24 mouse cellular contexts compared by ENCODE assay signal in genomic region chr3:25450471-25450870, GRCm38 (mm10).
"Had no signal": no experiment of that assay in that cellular context is flagged by ENCODE, and none has a peak within 500 bp of the region (broad histone marks: within the 10 kb centered on the region; RNA-seq: fewer than 3 reads in every experiment).

No protein-coding gene starts in this region.

- H3K27ac ChIP-seq: heart, adult 2 months; heart, embryonic 13.5 days; heart, embryonic 15.5 days; hindbrain, embryonic 13.5 days; hindbrain, embryonic 15.5 days; hindbrain, postnatal 0 days; limb, embryonic 13.5 days; limb, embryonic 15.5 days; liver, embryonic 12.5 days; liver, embryonic 14.5 days had no signal

- H3K4me2 ChIP-seq: heart, embryonic 11.5 days; heart, embryonic 13.5 days; heart, embryonic 15.5 days; hindbrain, embryonic 13.5 days; hindbrain, embryonic 15.5 days; limb, embryonic 13.5 days; limb, embryonic 15.5 days; liver, embryonic 12.5 days had no signal

- ATAC-seq: hindbrain, postnatal 0 days; intestine, postnatal 0 days; liver, embryonic 12.5 days had no signal

- H3K4me3 ChIP-seq: heart, adult 2 months; heart, embryonic 13.5 days; heart, embryonic 15.5 days; hindbrain, embryonic 13.5 days; hindbrain, embryonic 15.5 days; limb, embryonic 13.5 days; limb, embryonic 15.5 days; liver, embryonic 12.5 days had no signal

- H3K9me3 ChIP-seq: heart, embryonic 13.5 days; heart, embryonic 15.5 days; hindbrain, embryonic 13.5 days; hindbrain, embryonic 15.5 days; limb, embryonic 13.5 days; limb, embryonic 15.5 days; liver, embryonic 12.5 days had no signal

- H3K9ac ChIP-seq: heart, embryonic 13.5 days; heart, embryonic 15.5 days; hindbrain, embryonic 13.5 days; hindbrain, embryonic 15.5 days; limb, embryonic 13.5 days; limb, embryonic 15.5 days; liver, embryonic 12.5 days; liver, embryonic 14.5 days had no signal

- DNase-seq: gastrocnemius, postnatal 14 days; gastrocnemius, postnatal 36 days; heart, adult 11 months; heart, adult 2 months; heart, postnatal 14 days; heart, postnatal 36 days; kidney, adult 18-20 months; kidney, adult 8-10 months; kidney, postnatal 10 days; kidney, postnatal 36 days; layer of hippocampus, adult 9-11 months; layer of hippocampus, postnatal 36 days; left cerebral cortex, postnatal 4 days had no signal

- H3K36me3 ChIP-seq: heart, embryonic 13.5 days; heart, embryonic 15.5 days; hindbrain, embryonic 13.5 days; hindbrain, embryonic 15.5 days; limb, embryonic 13.5 days; limb, embryonic 15.5 days; liver, embryonic 12.5 days had no signal

- H3K27me3 ChIP-seq: heart, embryonic 13.5 days; heart, embryonic 15.5 days; hindbrain, embryonic 13.5 days; hindbrain, embryonic 15.5 days; limb, embryonic 13.5 days; limb, embryonic 15.5 days; liver, embryonic 12.5 days had no signal

- H3K4me1 ChIP-seq: heart, embryonic 13.5 days; heart, embryonic 15.5 days; hindbrain, embryonic 13.5 days; hindbrain, embryonic 15.5 days; limb, embryonic 13.5 days; limb, embryonic 15.5 days; liver, embryonic 12.5 days had no signal
